Mouse (Mus musculus): ENCODE measurements around the gene Ly6g6f. TPM values are rescaled to one million over a fixed set of nuclear protein-coding genes. Genes with fewer than 3 reads are reported as not detected.

The Ly6g6f gene
- polyA plus RNA-seq, 1 experiment: 0.08 TPM

DNA sequence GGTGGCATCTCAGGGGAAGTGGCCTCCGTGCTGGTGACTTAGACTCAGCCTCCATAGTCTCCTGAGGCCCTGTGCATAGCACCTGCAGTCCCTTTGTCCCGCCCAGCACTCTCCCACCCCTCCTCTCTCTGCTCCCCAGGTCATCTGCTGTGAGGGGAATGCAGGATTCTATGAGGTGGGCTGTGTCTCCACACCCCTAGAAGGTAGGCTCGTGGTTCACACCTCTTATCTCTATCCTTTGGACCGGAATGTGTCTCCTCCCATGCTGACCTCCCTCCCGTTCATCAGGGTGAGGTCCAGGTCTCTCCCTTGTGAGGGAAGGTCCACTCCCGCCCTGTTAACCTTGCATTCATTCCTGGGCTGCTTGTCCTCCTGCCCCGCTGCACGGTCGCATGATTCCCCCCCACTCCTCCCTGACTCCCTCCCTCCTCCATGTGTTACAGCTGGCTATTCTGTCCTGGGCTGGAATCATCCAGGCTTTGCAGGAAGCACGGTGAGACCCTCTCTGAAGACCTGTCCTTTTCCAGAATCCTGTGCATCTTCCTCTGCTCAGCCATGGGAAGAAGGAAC, 14.9 kb upstream of the Ly6g6f start:
- Histone ChIP-seq H3K27me3 (ENCODE audit: control insufficient read depth) (no peaks in the 10 kb centered on the region), H3K36me3 (ENCODE audit: control insufficient read depth) (peaks cover 96% of the 10 kb centered on the region), H3K9me3 (ENCODE audit: control insufficient read depth, low read length) (no peaks in the 10 kb centered on the region), H3K4me3 (replicated peaks) (no peak overlapping the region), H3K4me1 (ENCODE audit: control insufficient read depth) (peaks cover 65% of the 10 kb centered on the region)
- TF ChIP-seq GATA1 (IDR thresholded peaks at IDR 0.05; ENCODE audit: low read length): no peak
- TF ChIP-seq TAL1 (IDR thresholded peaks at IDR 0.05; ENCODE audit: low read length): no peak

DNA sequence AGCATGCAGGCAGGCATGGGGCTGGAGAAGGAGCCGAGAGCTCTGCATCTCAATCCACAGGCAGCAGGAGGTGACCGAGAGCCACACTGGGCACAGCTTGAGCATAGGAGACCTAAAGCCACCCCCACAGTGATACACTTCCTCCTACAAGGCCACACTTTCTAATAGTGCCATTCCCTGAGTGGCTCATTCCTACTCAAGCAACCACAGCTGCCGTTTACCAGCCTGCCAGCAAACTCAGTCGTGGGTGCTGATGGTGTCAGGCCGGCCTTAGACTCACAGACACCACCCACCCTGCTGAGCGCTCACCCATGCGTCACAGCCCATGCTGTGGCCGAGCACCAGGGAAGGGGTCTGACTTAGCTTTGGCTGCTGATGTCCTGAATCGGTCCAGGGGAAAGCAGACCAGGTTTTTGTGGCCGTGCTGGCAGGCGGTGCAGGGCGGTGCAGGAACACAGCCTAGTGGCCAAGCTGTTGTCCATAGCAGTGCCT, 11.8 kb upstream of the Ly6g6f start:
- Histone ChIP-seq H3K4me1 (ENCODE audit: control insufficient read depth) (peaks cover 41% of the 10 kb centered on the region), H3K27me3 (ENCODE audit: control insufficient read depth) (no peaks in the 10 kb centered on the region), H3K9me3 (ENCODE audit: control insufficient read depth, low read length) (no peaks in the 10 kb centered on the region), H3K36me3 (ENCODE audit: control insufficient read depth) (peaks cover 99% of the 10 kb centered on the region), H3K4me3 (replicated peaks) (no peak overlapping the region)
- no peak for TF ChIP-seq TAL1 (IDR thresholded peaks at IDR 0.05; ENCODE audit: low read length)
- no peak for TF ChIP-seq GATA1 (IDR thresholded peaks at IDR 0.05; ENCODE audit: low read length)

DNA sequence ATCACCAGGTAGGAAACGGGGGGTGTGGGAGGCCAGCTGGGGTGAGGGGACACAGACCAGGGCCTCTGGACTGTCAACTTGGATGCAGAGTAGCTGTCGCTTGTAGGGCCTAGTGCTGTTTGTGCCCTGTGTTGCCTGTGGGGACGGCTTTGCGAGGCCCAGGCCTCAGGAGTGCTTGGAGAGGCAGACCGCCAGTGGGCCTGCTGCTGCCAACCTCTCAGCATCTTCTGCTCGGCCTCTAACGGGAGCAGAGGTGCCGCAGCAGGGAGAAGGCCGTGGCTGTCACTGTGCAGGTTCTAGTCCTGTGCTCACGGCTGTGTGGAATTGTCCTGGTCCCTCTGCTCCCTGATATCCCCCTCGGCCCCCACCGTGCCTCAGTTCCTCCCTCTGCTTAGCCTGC, 11.2 kb upstream of the Ly6g6f start:
- Histone ChIP-seq H3K4me1 (ENCODE audit: control insufficient read depth) (peaks cover 39% of the 10 kb centered on the region), H3K36me3 (ENCODE audit: control insufficient read depth) (peaks cover 99% of the 10 kb centered on the region)

DNA sequence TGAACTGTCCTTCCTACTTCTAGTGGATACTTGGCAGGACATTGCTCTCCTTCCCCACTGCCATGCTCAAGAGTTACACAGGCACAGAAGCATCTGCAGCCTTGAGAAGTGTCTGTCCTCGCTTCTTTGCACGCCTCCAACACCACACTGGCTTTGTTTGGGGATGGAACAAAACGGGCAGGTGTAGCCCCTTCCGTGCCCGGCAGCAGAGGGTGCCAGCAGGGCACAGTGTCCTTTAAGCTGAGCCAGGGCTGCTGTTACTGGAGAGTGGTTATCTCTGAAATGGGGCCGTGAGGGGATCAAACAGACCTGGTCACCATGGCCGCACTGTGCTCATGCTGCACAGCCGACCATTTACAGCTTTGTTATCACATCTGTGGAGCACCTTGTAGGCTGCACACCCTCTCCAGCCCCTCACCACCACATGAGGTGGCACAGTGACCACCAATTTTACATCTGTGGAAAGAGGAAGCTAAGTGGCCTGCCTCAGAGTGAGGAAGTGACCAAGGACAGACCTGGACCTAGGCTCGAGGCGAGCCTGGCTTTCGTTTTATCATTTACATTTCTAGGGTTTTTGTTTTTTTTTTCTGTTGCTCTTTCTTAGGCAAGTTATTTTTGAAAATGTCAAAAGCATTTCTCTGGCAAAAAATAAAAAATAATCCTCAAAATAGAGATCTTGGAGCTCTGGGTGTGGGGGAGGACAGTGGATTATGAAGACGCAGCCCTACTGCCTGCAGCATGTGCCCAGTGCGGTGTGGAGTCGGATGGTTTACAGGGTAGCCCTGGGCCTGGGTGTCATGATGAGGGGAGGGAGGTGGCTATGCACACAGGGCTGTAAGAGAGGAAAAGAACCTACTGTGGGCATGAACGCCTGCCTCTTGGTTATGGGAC, 9.3 kb upstream of the Ly6g6f start:
- H3K4me3 ChIP-seq (replicated peaks): no peak overlapping the region
- no peaks in the 10 kb centered on the region for H3K9me3 ChIP-seq (ENCODE audit: control insufficient read depth, low read length)
- TF ChIP-seq TAL1 (IDR thresholded peaks at IDR 0.05; ENCODE audit: low read length): no peak
- no peak for TF ChIP-seq GATA1 (IDR thresholded peaks at IDR 0.05; ENCODE audit: low read length)
- peaks cover 45% of the 10 kb centered on the region for H3K4me1 ChIP-seq (ENCODE audit: control insufficient read depth)
- no peaks in the 10 kb centered on the region for H3K27me3 ChIP-seq (ENCODE audit: control insufficient read depth)
- peaks cover 96% of the 10 kb centered on the region for H3K36me3 ChIP-seq (ENCODE audit: control insufficient read depth)

More for the DNA sequence above, 11.2 kb upstream of the Ly6g6f start:
- no peaks in the 10 kb centered on the region for H3K9me3 ChIP-seq (ENCODE audit: control insufficient read depth, low read length)
- TF ChIP-seq TAL1 (IDR thresholded peaks at IDR 0.05; ENCODE audit: low read length) (no peak), GATA1 (IDR thresholded peaks at IDR 0.05; ENCODE audit: low read length) (no peak)
- no peak overlapping the region for H3K4me3 ChIP-seq (replicated peaks)
- no peaks in the 10 kb centered on the region for H3K27me3 ChIP-seq (ENCODE audit: control insufficient read depth)

DNA sequence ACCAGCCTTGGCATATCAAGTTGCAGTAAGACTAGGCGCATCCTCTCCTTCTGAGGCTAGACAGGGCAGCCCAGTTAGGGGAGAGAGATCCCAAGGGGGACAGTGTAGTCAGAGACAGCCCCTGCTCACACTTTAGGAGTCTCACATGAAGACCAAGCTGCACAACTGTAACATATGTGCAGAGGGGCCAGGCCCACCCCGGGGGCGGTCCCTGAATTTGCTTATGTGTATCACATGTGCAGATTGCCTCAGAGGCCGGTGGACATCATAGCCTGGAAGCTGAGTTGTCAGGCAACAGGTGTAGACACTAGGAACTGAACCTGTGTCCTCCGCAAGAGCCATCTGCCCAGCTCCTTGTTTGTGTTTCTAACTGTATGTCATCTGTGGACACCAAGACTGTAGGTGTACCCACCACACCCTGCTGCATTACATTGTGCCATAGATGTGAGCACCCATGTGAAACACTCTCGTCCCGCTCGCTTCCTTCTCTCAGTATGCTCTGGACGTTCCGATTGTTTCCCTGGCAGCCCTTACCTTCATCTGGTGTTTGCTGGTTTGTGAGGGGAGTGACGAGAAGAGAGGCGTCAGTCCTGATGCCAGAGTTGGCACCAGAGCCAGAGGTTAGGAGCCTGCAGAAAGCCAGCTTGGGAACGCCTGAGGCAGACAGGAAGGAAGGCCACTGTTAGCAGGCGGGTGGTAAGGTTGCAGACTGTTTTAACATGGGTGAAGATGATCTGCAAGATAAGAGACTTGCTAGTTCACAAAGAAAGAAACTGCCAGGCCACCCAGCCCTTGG, 7.2 kb upstream of the Ly6g6f start:
- TF ChIP-seq TAL1 (IDR thresholded peaks at IDR 0.05; ENCODE audit: low read length): no peak
- TF ChIP-seq GATA1 (IDR thresholded peaks at IDR 0.05; ENCODE audit: low read length): no peak
- Histone ChIP-seq H3K9me3 (ENCODE audit: control insufficient read depth, low read length) (no peaks in the 10 kb centered on the region), H3K4me1 (ENCODE audit: control insufficient read depth) (peaks cover 49% of the 10 kb centered on the region), H3K27me3 (ENCODE audit: control insufficient read depth) (no peaks in the 10 kb centered on the region), H3K4me3 (replicated peaks) (no peak overlapping the region), H3K36me3 (ENCODE audit: control insufficient read depth) (peaks cover 75% of the 10 kb centered on the region)

DNA sequence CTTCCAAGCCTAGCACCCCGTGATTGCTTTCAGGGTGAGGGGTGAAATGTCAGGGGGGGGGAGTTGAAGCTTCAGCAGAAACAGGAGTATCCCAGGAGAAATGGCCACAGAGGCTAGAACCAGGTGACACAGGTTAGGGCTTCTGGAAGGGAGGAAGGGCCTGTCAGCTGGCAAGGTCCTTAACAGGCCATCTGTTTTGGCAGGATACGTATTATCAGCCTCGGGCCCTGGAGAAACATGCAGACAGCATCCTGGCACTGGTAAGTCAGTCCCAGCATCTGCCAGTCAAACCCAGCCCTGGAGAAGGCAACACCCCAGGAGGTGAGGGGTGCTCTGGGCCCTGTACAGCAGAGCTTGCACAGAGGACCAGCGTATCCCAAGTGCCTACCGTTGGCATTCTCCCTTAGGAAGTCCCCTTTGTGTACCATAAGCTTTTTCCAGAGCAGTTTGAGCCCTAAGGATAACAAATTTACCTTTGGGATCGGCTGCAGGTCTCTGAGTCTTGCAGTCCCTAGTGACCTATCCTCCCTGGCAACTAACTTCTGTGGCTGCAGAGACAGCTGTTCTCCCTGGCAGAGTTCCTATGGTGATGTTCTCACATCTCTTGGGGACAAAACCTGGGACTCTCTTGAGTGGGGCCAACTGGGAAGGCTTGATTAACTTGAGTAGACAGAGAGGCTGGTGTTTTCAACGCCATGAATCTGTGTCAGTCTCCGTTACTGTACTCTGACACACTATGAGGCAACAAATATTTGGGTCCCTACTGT, 4.9 kb upstream of the Ly6g6f start:
- peak overlapping the region; percentile 89 for H3K4me3 ChIP-seq (replicated peaks)
- peaks cover 38% of the 10 kb centered on the region for H3K4me1 ChIP-seq (ENCODE audit: control insufficient read depth)
- H3K36me3 ChIP-seq (ENCODE audit: control insufficient read depth): peaks cover 52% of the 10 kb centered on the region
- no peaks in the 10 kb centered on the region for H3K9me3 ChIP-seq (ENCODE audit: control insufficient read depth, low read length)
- TF ChIP-seq GATA1 (IDR thresholded peaks at IDR 0.05; ENCODE audit: low read length): peak; percentile 59
- peak; percentile 61 for TF ChIP-seq TAL1 (IDR thresholded peaks at IDR 0.05; ENCODE audit: low read length)
- H3K27me3 ChIP-seq (ENCODE audit: control insufficient read depth): no peaks in the 10 kb centered on the region

DNA sequence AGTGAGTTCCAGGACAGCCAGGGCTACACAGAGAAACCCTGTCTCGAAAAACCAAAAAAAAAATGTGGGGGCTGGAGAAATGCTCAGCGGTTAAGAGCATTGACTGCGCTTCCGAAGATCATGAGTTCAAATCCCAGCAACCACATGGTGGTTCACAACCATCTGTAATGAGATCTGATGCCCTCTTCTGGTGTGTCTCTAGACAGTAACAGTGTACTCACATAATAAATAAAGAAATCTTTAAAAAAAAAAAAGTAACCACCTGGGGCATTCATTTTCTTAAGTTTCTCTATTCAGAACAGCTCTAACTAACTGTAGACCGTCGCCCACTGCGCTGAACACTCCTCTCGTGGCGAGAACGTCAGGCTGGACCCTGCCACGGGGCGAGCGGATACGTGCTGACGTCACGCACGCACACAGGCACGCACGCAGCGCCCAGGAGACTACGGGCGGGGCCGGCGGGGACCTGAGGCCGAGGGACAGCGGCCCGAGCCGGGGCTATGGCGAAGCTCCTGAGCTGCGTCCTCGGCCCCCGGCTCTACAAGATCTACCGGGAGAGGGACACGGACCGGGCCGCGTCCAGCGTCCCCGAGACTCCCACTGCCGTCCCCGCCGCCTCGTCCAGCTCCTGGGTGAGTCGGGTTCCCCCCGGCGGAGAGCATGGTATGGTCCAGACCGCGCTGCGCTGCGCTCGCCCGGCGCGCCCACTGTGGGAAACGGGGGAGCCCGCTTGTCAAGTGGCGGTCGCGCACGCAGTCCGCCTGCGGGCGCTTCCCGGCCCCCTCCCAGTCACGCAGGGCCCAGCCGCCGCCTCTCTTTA, 3.6 kb upstream of the Ly6g6f start, which contains the start of gene Abhd16a:
Gene Abhd16a, plus strand, starts transcription at position 439 of the 820 bp plus-strand sequence.
- Histone ChIP-seq H3K4me1 (ENCODE audit: control insufficient read depth) (peaks cover 44% of the 10 kb centered on the region), H3K4me3 (replicated peaks) (peak within 1 kb of the TSS; percentile 89), H3K9me3 (ENCODE audit: control insufficient read depth, low read length) (no peaks in the 10 kb centered on the region), H3K36me3 (ENCODE audit: control insufficient read depth) (peaks cover 39% of the 10 kb centered on the region), H3K27me3 (ENCODE audit: control insufficient read depth) (no peaks in the 10 kb centered on the region)
- no peak for TF ChIP-seq GATA1 (IDR thresholded peaks at IDR 0.05; ENCODE audit: low read length)
- no peak for TF ChIP-seq TAL1 (IDR thresholded peaks at IDR 0.05; ENCODE audit: low read length)
